Mouse (Mus musculus) ovary, adult 18-20 months (tissue): ENCODE measurements around the gene Gsk3a.

ENCODE experiments used
- DNase-seq: peaks from one replicate; pipeline ENCODE4 v3.0.0; 2022; ENCODE audit warnings: low spot score, mixed read lengths

Gene Gsk3a

GRCm38 (mm10) chr7:25220457-25221101, 17.1 kb downstream of the Gsk3a start, which contains the start of gene Dedd2:
Gene Dedd2 (minus strand): TSS chr7:25220615.
- DNase-seq: no peak

GRCm38 (mm10) chr7:25219756-25220456, 17.7 kb downstream of the Gsk3a start:
- DNase-seq: peak; percentile 94

- DNase-seq: no peak
Observed at GRCm38 (mm10) chr7:25219416-25219750, 18.3 kb downstream of the Gsk3a start.

- no peak for DNase-seq
Observed at GRCm38 (mm10) chr7:25218705-25219415, 18.8 kb downstream of the Gsk3a start.

- DNase-seq: no peak
Observed at GRCm38 (mm10) chr7:25217653-25218395, 19.8 kb downstream of the Gsk3a start.

- DNase-seq: no peak
Observed at GRCm38 (mm10) chr7:25214172-25214571, 23.5 kb downstream of the Gsk3a start.

- DNase-seq: no peak
Observed at GRCm38 (mm10) chr7:25213099-25213498, 24.6 kb downstream of the Gsk3a start.

- DNase-seq: no peak
Observed at GRCm38 (mm10) chr7:25210482-25210881, 27.2 kb downstream of the Gsk3a start.

GRCm38 (mm10) chr7:25209161-25209622, 28.5 kb downstream of the Gsk3a start:
- DNase-seq: no peak

GRCm38 (mm10) chr7:25206094-25206830, 31.4 kb downstream of the Gsk3a start:
- DNase-seq: no peak

- DNase-seq: no peak
Observed at GRCm38 (mm10) chr7:25205355-25206093, 32.1 kb downstream of the Gsk3a start.

- no peak for DNase-seq
Observed at GRCm38 (mm10) chr7:25203624-25204023, 34.0 kb downstream of the Gsk3a start.

- no peak for DNase-seq
Observed at GRCm38 (mm10) chr7:25197384-25198018, 40.1 kb downstream of the Gsk3a start.

GRCm38 (mm10) chr7:25196107-25196506, 41.5 kb downstream of the Gsk3a start:
- no peak for DNase-seq

- DNase-seq: no peak
Observed at GRCm38 (mm10) chr7:25195148-25195547, 42.5 kb downstream of the Gsk3a start.

GRCm38 (mm10) chr7:25192110-25192509, 45.5 kb downstream of the Gsk3a start:
- no peak for DNase-seq

- DNase-seq: no peak
Observed at GRCm38 (mm10) chr7:25190806-25191205, 46.8 kb downstream of the Gsk3a start.

GRCm38 (mm10) chr7:25187662-25188650, 49.7 kb downstream of the Gsk3a start:
- peak; percentile 53 for DNase-seq

GRCm38 (mm10) chr7:25184091-25184490, 53.6 kb downstream of the Gsk3a start:
- DNase-seq: no peak
